Mouse (Mus musculus) embryonic fibroblast, embryonic 13.5 days (primary cell): ENCODE measurements around the gene Esf1.

ENCODE experiments used
- CTCF ChIP-seq: IDR thresholded peaks from 2 replicates; pipeline ENCODE4 v1.5.1; 2011; ENCODE audit warnings: mild to moderate bottlenecking, control low read depth, low read length, moderate library complexity, borderline replicate concordance; ENCODE audit not compliant: insufficient read depth
- POLR2A ChIP-seq: IDR thresholded peaks from 2 replicates; pipeline ENCODE4 v1.6.1; 2011; ENCODE audit warnings: low read depth, mild to moderate bottlenecking, control low read depth, low read length, moderate library complexity

DNA sequence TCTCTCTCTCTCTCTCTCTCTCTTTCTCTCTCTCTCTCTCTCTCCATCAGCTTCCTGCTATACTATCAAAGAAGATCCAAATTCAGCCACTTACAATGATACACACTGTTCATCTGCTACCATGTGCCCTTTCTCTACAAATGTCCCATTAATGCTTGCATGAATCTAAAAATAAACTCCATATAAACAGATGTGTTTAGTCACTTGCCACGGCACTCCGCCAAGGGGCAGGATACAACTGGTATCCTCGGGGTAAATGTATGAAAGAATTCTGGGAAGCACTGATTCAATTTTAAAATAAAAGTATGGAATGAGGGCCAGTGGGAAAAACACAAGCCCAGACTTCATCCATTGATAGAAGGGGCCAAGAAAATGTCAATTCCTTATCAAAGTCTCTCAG is 70.4 kb downstream of the Esf1 start:
- TF ChIP-seq CTCF (no peak), POLR2A (no peak; the same call in 1 of the 2 replicates)
